Mouse (Mus musculus) neutrophil, adult 59 days (primary cell): ENCODE data around the gene Glrb. TPM values are rescaled to one million over a fixed set of nuclear protein-coding genes. Genes with fewer than 3 reads are reported as not detected.

ENCODE experiments used
- total RNA-seq, 2 experiments: library from RNA; stranded (reverse); gene quantifications; 1 replicate in 1 of 2; 2 replicates in 1 of 2; pipeline ENCODE4 v1.2.4; 2023

Glrb gene
- not detected for total RNA-seq

GRCm38 (mm10) chr3:80913111-80913778 lies at the start of gene Glrb:
TSS of gene Glrb (minus strand) at chr3:80913660.

GRCm38 (mm10) chr3:80802596-80803081 lies 110.8 kb downstream of the Glrb start, which contains the start of gene Gria2:
TSS of gene Gria2 (minus strand) at chr3:80802835.

Other genes with a start within 250 kb of the Glrb start
- gene Gria2, start 110.8 kb downstream of the Glrb start, total RNA-seq: not detected
- gene Pdgfc, start 122.8 kb upstream of the Glrb start, total RNA-seq: under 1 TPM in 1 of 2 experiments, not detected in 1; 0.16 TPM